Mouse (Mus musculus) hindbrain, postnatal 0 days (tissue): ENCODE results near the gene Pde3a. TPM values are rescaled to one million over a fixed set of nuclear protein-coding genes. Genes with fewer than 3 reads are reported as not detected.

Experiments
- ATAC-seq: fragments of 200-750 bp; cut with Nextera tagmentation; 2 replicates; pipeline ENCODE4 v1.8.0; 2017; ENCODE audit warnings: mild to moderate bottlenecking, moderate TSS enrichment, moderate library complexity
- DNase-seq: peaks from one replicate; pipeline ENCODE4 v3.0.0-alpha.2; 2015; ENCODE audit warnings: low spot score
- H3K27ac ChIP-seq: fragments of 300-500 bp; sonication (generic); 2 replicates; pipeline ENCODE4 v1.5.1; 2014; ENCODE audit warnings: mild to moderate bottlenecking
- H3K27me3 ChIP-seq: fragments of 300-500 bp; sonication (generic); 2 replicates; pipeline ENCODE4 v1.6.1; 2014; ENCODE audit warnings: low read length, mixed read lengths; ENCODE audit not compliant: insufficient read depth
- H3K36me3 ChIP-seq: fragments of 300-500 bp; sonication (generic); 2 replicates; pipeline ENCODE4 v1.6.1; 2014; ENCODE audit warnings: low read length, mixed read lengths; ENCODE audit not compliant: insufficient read depth
- H3K4me1 ChIP-seq: fragments of 300-500 bp; sonication (generic); 2 replicates; pipeline ENCODE4 v1.6.1; 2014; ENCODE audit warnings: antibody characterized with exemption, low read length, mixed read lengths; ENCODE audit not compliant: insufficient read depth
- H3K4me2 ChIP-seq: fragments of 300-500 bp; sonication (generic); 2 replicates; pipeline ENCODE4 v1.6.1; 2014; ENCODE audit warnings: low read depth, mild to moderate bottlenecking, low read length, moderate library complexity, mixed read lengths
- H3K4me3 ChIP-seq: fragments of 300-500 bp; sonication (generic); 2 replicates; pipeline ENCODE4 v1.5.1; 2014; ENCODE audit warnings: low read length
- H3K9ac ChIP-seq: fragments of 300-500 bp; sonication (generic); replicated peaks from 2 replicates; pipeline ENCODE4 v1.6.1; 2014; ENCODE audit warnings: mild to moderate bottlenecking, low read length, moderate library complexity, mixed read lengths
- H3K9me3 ChIP-seq: fragments of 300-500 bp; sonication (generic); 2 replicates; pipeline ENCODE4 v1.6.1; 2016; ENCODE audit warnings: low read length, mixed read lengths
- CTCF ChIP-seq: IDR thresholded peaks from 2 replicates; pipeline ENCODE4 v1.5.1; 2016; ENCODE audit warnings: antibody characterized with exemption, control low read depth, low read depth
- WGBS: fragments of 180-500 bp; shearing (Covaris S2); extraction: QIAGEN DNeasy Blood & Tissue Kit; methylation state at CpG from one replicate; pipeline ENCODE4 v1.1.7; 2014; 5-methylcytosine and 5-hydroxymethylcytosine counted together
- polyA plus RNA-seq: library from polyadenylated mRNA; unstranded; fragments of >200 nt; fragmentation: Nextera tagmentation; extraction: Ambion mirVana; gene quantifications from 2 replicates; pipeline ENCODE4 v1.2.1, GENCODE M21; 2015
- total RNA-seq: library from RNA; depleted of rRNA; stranded (reverse); fragments of >200 nt; gene quantifications from 2 replicates; pipeline ENCODE4 v1.2.3, GENCODE M21; 2014

Pde3a gene
- total and polyA plus RNA-seq, 2 experiments from 2014 or later, result 2.1 to 12.5 TPM

- Histone ChIP-seq H3K27ac (peak overlapping the region; percentile 64), H3K4me3 (peak overlapping the region; percentile 75), H3K9ac (peak overlapping the region; percentile 72), H3K4me1 (peaks cover 5% of the 10 kb centered on the region; the same call in 1 of the 2 replicates), H3K36me3 (no peaks in the 10 kb centered on the region), H3K4me2 (peak overlapping the region; percentile 69), H3K27me3 (no peaks in the 10 kb centered on the region), H3K9me3 (no peaks in the 10 kb centered on the region)
- ATAC-seq, result peak; percentile 81
- 1% methylated on average over 60 of the region's 68 CpGs for WGBS
- no peak; the same call in 1 of the 2 replicates for TF ChIP-seq CTCF
- DNase-seq, result peak; percentile 68
Measured at GRCm38 (mm10) chr6:141249585-141250295, 671 bp downstream of the Pde3a start.

GRCm38 (mm10) chr6:141250296-141250629 lies 1.2 kb downstream of the Pde3a start:
- Histone ChIP-seq H3K27me3 (no peaks in the 10 kb centered on the region), H3K36me3 (no peaks in the 10 kb centered on the region), H3K4me3 (peak overlapping the region; percentile 75), H3K9ac (peak overlapping the region; percentile 72), H3K9me3 (no peaks in the 10 kb centered on the region), H3K4me2 (peak overlapping the region; percentile 69), H3K4me1 (peaks cover 5% of the 10 kb centered on the region; the same call in 1 of the 2 replicates), H3K27ac (peak overlapping the region; percentile 64; the same call in 1 of the 2 replicates)
- no peak for TF ChIP-seq CTCF
- 2% methylated on average over 22 of the region's 22 CpGs for WGBS
- DNase-seq (peak; percentile 22), ATAC-seq (peak; percentile 13; the same call in 1 of the 2 replicates)

GRCm38 (mm10) chr6:141250984-141251383 lies 1.9 kb downstream of the Pde3a start:
- no peak overlapping the region for H3K9ac ChIP-seq
- peaks cover 5% of the 10 kb centered on the region; the same call in 1 of the 2 replicates for H3K4me1 ChIP-seq
- H3K27me3 ChIP-seq, result no peaks in the 10 kb centered on the region
- peak overlapping the region; percentile 69 for H3K4me2 ChIP-seq
- ATAC-seq, result no peak
- no peak for TF ChIP-seq CTCF
- H3K36me3 ChIP-seq, result no peaks in the 10 kb centered on the region
- WGBS, result 60% methylated on average over 6 of the region's 6 CpGs
- H3K27ac ChIP-seq, result no peak overlapping the region
- H3K9me3 ChIP-seq, result no peaks in the 10 kb centered on the region
- H3K4me3 ChIP-seq, result peak overlapping the region; percentile 75
- DNase-seq, result no peak

GRCm38 (mm10) chr6:141252520-141252919 lies 3.5 kb downstream of the Pde3a start:
- H3K4me3 ChIP-seq, result no peak overlapping the region
- H3K9me3 ChIP-seq, result no peaks in the 10 kb centered on the region
- H3K27ac ChIP-seq, result no peak overlapping the region
- no peak for TF ChIP-seq CTCF
- 94% methylated on average over 7 of the region's 7 CpGs for WGBS
- no peak for ATAC-seq
- H3K36me3 ChIP-seq, result no peaks in the 10 kb centered on the region
- H3K9ac ChIP-seq, result no peak overlapping the region
- no peaks in the 10 kb centered on the region for H3K27me3 ChIP-seq
- peak overlapping the region; percentile 69 for H3K4me2 ChIP-seq
- DNase-seq, result no peak
- H3K4me1 ChIP-seq, result peaks cover 5% of the 10 kb centered on the region; the same call in 1 of the 2 replicates

GRCm38 (mm10) chr6:141254956-141255355 lies 5.9 kb downstream of the Pde3a start:
- Histone ChIP-seq H3K27me3 (no peaks in the 10 kb centered on the region), H3K4me2 (no peak overlapping the region), H3K4me3 (no peak overlapping the region), H3K9me3 (no peaks in the 10 kb centered on the region), H3K36me3 (no peaks in the 10 kb centered on the region), H3K9ac (no peak overlapping the region), H3K27ac (no peak overlapping the region), H3K4me1 (peaks cover 5% of the 10 kb centered on the region; the same call in 1 of the 2 replicates)
- DNase-seq (no peak), ATAC-seq (no peak)
- TF ChIP-seq CTCF, result no peak
- WGBS, result 58% methylated on average over 4 of the region's 4 CpGs

GRCm38 (mm10) chr6:141256896-141257295 lies 7.8 kb downstream of the Pde3a start:
- H3K9me3 ChIP-seq, result no peaks in the 10 kb centered on the region
- no peak for TF ChIP-seq CTCF
- peaks cover 5% of the 10 kb centered on the region; the same call in 1 of the 2 replicates for H3K4me1 ChIP-seq
- H3K36me3 ChIP-seq, result no peaks in the 10 kb centered on the region
- no peak overlapping the region for H3K4me2 ChIP-seq
- WGBS, result 73% methylated on average over 8 of the region's 8 CpGs
- no peak overlapping the region for H3K9ac ChIP-seq
- H3K27ac ChIP-seq, result no peak overlapping the region
- ATAC-seq, result no peak
- H3K27me3 ChIP-seq, result no peaks in the 10 kb centered on the region
- no peak overlapping the region for H3K4me3 ChIP-seq
- no peak for DNase-seq
